Mouse (Mus musculus): ENCODE measurements around the gene Gm45785. TPM values are rescaled to one million over a fixed set of nuclear protein-coding genes. Genes with fewer than 3 reads are reported as not detected.

Gene Gm45785
- polyA plus RNA-seq, 1 experiment from 2014 or later: not detected

DNA sequence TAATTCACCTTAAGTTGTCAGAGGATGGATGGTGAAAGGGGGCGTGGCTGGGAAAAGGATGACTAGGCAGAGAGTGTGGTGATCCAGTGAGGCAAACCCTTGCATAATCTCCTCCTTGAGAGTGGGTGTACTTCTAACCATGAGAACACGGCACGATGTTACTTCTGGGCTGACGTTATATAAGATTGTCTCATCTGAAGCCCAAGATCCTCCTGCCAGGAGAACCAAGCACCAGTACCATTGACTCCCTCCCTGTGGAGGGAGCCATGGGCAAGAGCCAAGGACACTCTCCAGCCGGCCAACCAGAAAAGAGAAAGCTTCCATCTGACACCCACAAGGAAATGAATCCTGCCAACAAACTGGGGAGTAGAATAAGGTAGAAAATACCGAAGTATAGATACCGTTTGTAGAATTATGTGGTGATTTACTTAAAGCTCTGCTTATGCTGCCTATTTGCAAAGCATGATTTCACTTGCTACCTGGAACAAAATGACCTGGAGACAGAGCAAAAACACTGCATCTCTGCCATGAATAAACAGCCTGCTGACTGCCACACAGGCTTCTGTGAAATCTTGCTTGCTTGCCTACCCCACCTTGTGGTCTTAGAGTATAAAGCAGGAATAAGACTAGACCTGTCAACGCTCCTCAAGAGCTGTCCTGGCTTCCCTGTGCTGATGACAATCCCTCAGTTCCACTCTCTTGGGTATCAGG is 27.8 kb downstream of the Gm45785 start:
- TF ChIP-seq CTCF (IDR thresholded peaks at IDR 0.05; ENCODE audit: low read depth) (peak; percentile 67), EP300 (IDR thresholded peaks at IDR 0.05; ENCODE audit: low read depth) (no peak)
- H3K4me2 ChIP-seq (ENCODE audit: low read depth, low read length): peak overlapping the region; percentile 36
- no peaks in the 10 kb centered on the region for H3K9me3 ChIP-seq (ENCODE audit: low read length)
- no peaks in the 10 kb centered on the region for H3K27me3 ChIP-seq (ENCODE audit: insufficient read depth, low read length)
- H3K4me1 ChIP-seq (ENCODE audit: insufficient read depth): no peaks in the 10 kb centered on the region
- ATAC-seq: peak; percentile 87
- 0 out of 2 replicates have a peak overlapping the region, but pooled peaks have one; percentile 17 for H3K27ac ChIP-seq (ENCODE audit: low read depth)
- no peaks in the 10 kb centered on the region for H3K36me3 ChIP-seq (replicated peaks; ENCODE audit: insufficient read depth, low read length)
- DNase-seq: peak; percentile 62
- H3K9ac ChIP-seq (replicated peaks): no peak overlapping the region
- no peak overlapping the region for H3K4me3 ChIP-seq (ENCODE audit: low read depth, low read length)
- WGBS (ENCODE audit: insufficient replicate concordance): 24% methylated on average over 8 of the region's 8 CpGs

DNA sequence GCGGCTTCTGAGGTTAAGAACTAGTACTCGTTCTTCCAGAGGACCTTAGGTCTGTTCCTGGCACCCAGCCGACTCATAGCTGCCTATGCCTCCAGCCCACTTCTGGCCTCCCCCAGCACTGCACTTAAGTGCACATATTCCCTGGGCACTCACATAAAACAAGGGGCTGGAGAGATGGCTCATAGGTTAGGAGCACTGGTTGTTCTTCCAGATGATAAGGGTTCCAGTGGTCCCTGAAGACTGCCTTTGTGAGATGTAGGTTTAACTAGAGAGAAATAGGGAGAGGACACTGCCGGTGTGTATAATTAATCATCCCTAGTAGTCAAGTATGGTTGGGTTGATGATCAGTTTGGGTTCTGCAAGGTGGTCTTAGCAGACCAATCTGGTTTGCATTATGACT is 33.4 kb downstream of the Gm45785 start:
- Histone ChIP-seq H3K9me3 (ENCODE audit: low read length) (no peaks in the 10 kb centered on the region), H3K4me3 (ENCODE audit: low read depth, low read length) (no peak overlapping the region), H3K4me1 (ENCODE audit: insufficient read depth) (no peaks in the 10 kb centered on the region; the same call in 1 of the 2 replicates), H3K36me3 (replicated peaks; ENCODE audit: insufficient read depth, low read length) (no peaks in the 10 kb centered on the region), H3K27ac (ENCODE audit: low read depth) (no peak overlapping the region), H3K27me3 (ENCODE audit: insufficient read depth, low read length) (no peaks in the 10 kb centered on the region), H3K4me2 (ENCODE audit: low read depth, low read length) (no peak overlapping the region), H3K9ac (replicated peaks) (no peak overlapping the region)
- DNase-seq (no peak), ATAC-seq (no peak)
- 88% methylated on average over 4 of the region's 4 CpGs for WGBS (ENCODE audit: insufficient replicate concordance)
- TF ChIP-seq EP300 (IDR thresholded peaks at IDR 0.05; ENCODE audit: low read depth): no peak
- no peak for TF ChIP-seq CTCF (IDR thresholded peaks at IDR 0.05; ENCODE audit: low read depth)

DNA sequence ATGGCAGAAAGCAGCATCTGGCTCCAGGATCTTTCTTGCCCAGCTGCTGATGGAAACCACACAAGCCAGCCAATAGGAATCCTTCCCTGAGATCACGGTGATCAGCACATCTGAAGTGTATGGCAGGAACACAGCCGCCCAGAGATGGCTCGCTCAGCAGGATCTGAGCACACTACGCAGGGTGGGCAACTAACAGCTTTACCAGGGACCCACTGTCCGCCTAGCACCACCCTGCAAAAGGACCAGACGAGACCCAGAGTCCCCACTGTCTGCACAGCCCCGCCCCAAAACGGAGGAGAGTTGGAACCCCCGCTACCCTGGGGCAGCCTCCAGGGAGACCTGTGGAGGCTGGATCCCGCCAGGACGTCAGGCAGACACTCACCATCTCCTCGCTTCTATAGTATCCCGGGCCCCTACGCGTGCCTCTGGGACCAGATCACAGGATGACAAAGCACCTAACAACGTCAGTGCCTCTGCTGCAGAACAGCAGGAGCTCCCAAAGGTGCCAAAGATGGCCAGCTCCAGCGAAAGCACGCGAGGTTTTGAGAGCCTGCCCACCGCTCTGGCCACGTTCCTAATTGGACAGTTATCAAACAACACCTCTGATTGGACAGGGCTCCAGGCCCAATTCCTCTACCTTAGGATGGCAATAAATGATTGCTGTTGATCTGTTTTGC is 34.3 kb downstream of the Gm45785 start, which contains the start of gene Zfp941:
Zfp941 (minus strand) TSS at position 526 of the 677 bp plus-strand sequence.
- 5% methylated on average over 21 of the region's 21 CpGs for WGBS (ENCODE audit: insufficient replicate concordance)
- DNase-seq (no peak), ATAC-seq (peak; percentile 91)
- Histone ChIP-seq H3K27me3 (ENCODE audit: insufficient read depth, low read length) (no peaks in the 10 kb centered on the region), H3K27ac (ENCODE audit: low read depth) (no peak within 1 kb of the TSS), H3K4me2 (ENCODE audit: low read depth, low read length) (peak within 1 kb of the TSS; percentile 76), H3K4me1 (ENCODE audit: insufficient read depth) (no peaks in the 10 kb centered on the region; the same call in 1 of the 2 replicates), H3K36me3 (replicated peaks; ENCODE audit: insufficient read depth, low read length) (no peaks in the 10 kb centered on the region), H3K9me3 (ENCODE audit: low read length) (no peaks in the 10 kb centered on the region), H3K4me3 (ENCODE audit: low read depth, low read length) (peak within 1 kb of the TSS; percentile 47), H3K9ac (replicated peaks) (peak within 1 kb of the TSS; percentile 41)
- TF ChIP-seq CTCF (IDR thresholded peaks at IDR 0.05; ENCODE audit: low read depth): no peak
- no peak for TF ChIP-seq EP300 (IDR thresholded peaks at IDR 0.05; ENCODE audit: low read depth)

DNA sequence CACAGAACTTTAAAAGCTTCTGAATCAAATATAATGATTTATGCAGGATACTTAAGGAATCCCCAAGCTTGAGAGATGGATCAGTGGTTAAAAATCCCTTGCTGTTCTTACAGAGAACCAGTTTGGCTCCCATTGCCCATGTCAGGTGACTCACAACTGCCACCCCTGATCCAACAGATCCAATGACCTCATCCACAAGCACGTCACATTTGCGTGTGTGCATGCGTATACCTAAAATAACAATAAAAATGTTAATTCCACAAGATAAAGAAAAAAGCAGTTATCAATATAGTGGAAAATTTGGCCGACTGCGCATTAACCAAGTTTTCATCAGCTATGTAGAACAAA is 34.9 kb downstream of the Gm45785 start:
- no peak overlapping the region for H3K4me3 ChIP-seq (ENCODE audit: low read depth, low read length)
- ATAC-seq: no peak
- no peaks in the 10 kb centered on the region; the same call in 1 of the 2 replicates for H3K4me1 ChIP-seq (ENCODE audit: insufficient read depth)
- no peaks in the 10 kb centered on the region for H3K9me3 ChIP-seq (ENCODE audit: low read length)
- TF ChIP-seq EP300 (IDR thresholded peaks at IDR 0.05; ENCODE audit: low read depth) (no peak), CTCF (IDR thresholded peaks at IDR 0.05; ENCODE audit: low read depth) (no peak)
- no peak overlapping the region for H3K9ac ChIP-seq (replicated peaks)
- peak overlapping the region; percentile 76 for H3K4me2 ChIP-seq (ENCODE audit: low read depth, low read length)
- H3K27me3 ChIP-seq (ENCODE audit: insufficient read depth, low read length): no peaks in the 10 kb centered on the region
- WGBS (ENCODE audit: insufficient replicate concordance): 60% methylated on average over 5 of the region's 5 CpGs
- DNase-seq: no peak
- H3K36me3 ChIP-seq (replicated peaks; ENCODE audit: insufficient read depth, low read length): no peaks in the 10 kb centered on the region
- H3K27ac ChIP-seq (ENCODE audit: low read depth): no peak overlapping the region

DNA sequence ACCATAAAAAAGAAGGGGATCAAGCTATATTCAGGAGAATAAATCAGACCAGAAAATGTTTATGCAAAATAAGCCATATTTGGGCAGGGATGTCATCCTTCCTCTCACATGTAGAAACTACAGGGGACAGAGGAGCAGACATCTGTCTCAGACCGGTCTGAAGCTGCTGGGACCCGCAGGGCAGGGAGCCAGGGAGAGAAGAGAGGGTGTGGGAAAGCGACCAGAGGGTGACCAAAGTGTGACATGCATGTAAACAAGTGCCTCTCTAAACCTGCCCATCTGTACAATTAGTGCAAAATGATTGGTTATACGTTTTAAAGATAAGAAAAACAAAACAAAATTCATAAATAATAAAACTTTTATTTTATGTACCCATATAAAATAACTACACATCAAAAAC is 36.0 kb downstream of the Gm45785 start:
- H3K27ac ChIP-seq (ENCODE audit: low read depth): no peak overlapping the region
- H3K4me3 ChIP-seq (ENCODE audit: low read depth, low read length): no peak overlapping the region
- H3K36me3 ChIP-seq (replicated peaks; ENCODE audit: insufficient read depth, low read length): no peaks in the 10 kb centered on the region
- 71% methylated on average over 4 of the region's 4 CpGs for WGBS (ENCODE audit: insufficient replicate concordance)
- ATAC-seq: no peak
- DNase-seq: no peak
- H3K9ac ChIP-seq (replicated peaks): no peak overlapping the region
- TF ChIP-seq EP300 (IDR thresholded peaks at IDR 0.05; ENCODE audit: low read depth) (no peak), CTCF (IDR thresholded peaks at IDR 0.05; ENCODE audit: low read depth) (no peak)
- H3K4me1 ChIP-seq (ENCODE audit: insufficient read depth): no peaks in the 10 kb centered on the region; the same call in 1 of the 2 replicates
- no peak overlapping the region for H3K4me2 ChIP-seq (ENCODE audit: low read depth, low read length)
- no peaks in the 10 kb centered on the region for H3K9me3 ChIP-seq (ENCODE audit: low read length)
- no peaks in the 10 kb centered on the region for H3K27me3 ChIP-seq (ENCODE audit: insufficient read depth, low read length)

DNA sequence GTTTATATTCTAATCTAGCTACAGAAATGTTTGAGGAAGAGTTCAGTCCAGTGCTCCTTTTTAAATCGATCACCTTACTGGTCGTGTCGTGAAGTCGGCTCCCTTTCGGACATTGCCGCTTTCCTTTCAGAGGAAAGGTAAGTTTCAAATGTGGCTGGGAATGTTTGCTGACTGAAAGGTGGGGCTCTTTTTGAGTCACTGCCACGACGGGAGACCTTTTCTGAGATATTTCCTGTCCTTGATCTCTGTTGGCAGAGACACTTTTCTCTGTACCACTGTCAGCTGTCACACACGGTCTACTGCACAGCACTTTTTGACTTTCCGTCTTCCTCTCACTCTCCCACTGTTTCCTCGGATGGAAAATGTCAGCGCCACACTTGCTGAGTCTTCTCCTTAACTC is 43.3 kb downstream of the Gm45785 start:
- Histone ChIP-seq H3K36me3 (replicated peaks; ENCODE audit: insufficient read depth, low read length) (no peaks in the 10 kb centered on the region), H3K27ac (ENCODE audit: low read depth) (no peak overlapping the region), H3K4me3 (ENCODE audit: low read depth, low read length) (no peak overlapping the region), H3K4me2 (ENCODE audit: low read depth, low read length) (no peak overlapping the region), H3K9ac (replicated peaks) (no peak overlapping the region), H3K27me3 (ENCODE audit: insufficient read depth, low read length) (no peaks in the 10 kb centered on the region), H3K4me1 (ENCODE audit: insufficient read depth) (no peaks in the 10 kb centered on the region), H3K9me3 (ENCODE audit: low read length) (no peaks in the 10 kb centered on the region)
- 81% methylated on average over 12 of the region's 12 CpGs for WGBS (ENCODE audit: insufficient replicate concordance)
- no peak for DNase-seq
- no peak for ATAC-seq
- TF ChIP-seq CTCF (IDR thresholded peaks at IDR 0.05; ENCODE audit: low read depth): no peak
- no peak for TF ChIP-seq EP300 (IDR thresholded peaks at IDR 0.05; ENCODE audit: low read depth)
